Mouse (Mus musculus) liver, embryonic 15.5 days (tissue): ENCODE measurements around the gene Bank1. TPM values are rescaled to one million over a fixed set of nuclear protein-coding genes. Genes with fewer than 3 reads are reported as not detected.

ENCODE experiments used
- ATAC-seq: fragments of 200-750 bp; cut with Nextera tagmentation; 2 replicates; pipeline ENCODE4 v1.8.0; 2017; ENCODE audit warnings: moderate number of reproducible peaks, mild to moderate bottlenecking, moderate library complexity; ENCODE audit not compliant: insufficient read depth
- H3K27ac ChIP-seq: fragments of 300-500 bp; sonication (generic); replicated peaks from 2 replicates; pipeline ENCODE4 v1.5.1; 2015; ENCODE audit warnings: mild to moderate bottlenecking, inconsistent platforms
- H3K27me3 ChIP-seq: fragments of 300-500 bp; sonication (generic); 2 replicates; pipeline ENCODE4 v1.6.1; 2015; ENCODE audit warnings: mild to moderate bottlenecking, inconsistent platforms
- H3K36me3 ChIP-seq: fragments of 300-500 bp; sonication (generic); replicated peaks from 2 replicates; pipeline ENCODE4 v1.6.1; 2015; ENCODE audit warnings: moderate library complexity, mild to moderate bottlenecking, inconsistent platforms
- H3K4me1 ChIP-seq: fragments of 300-500 bp; sonication (generic); replicated peaks from 2 replicates; pipeline ENCODE4 v1.6.1; 2015; ENCODE audit warnings: inconsistent platforms
- H3K4me2 ChIP-seq: fragments of 300-500 bp; sonication (generic); 2 replicates; pipeline ENCODE4 v1.6.1; 2015; ENCODE audit warnings: moderate library complexity, mild to moderate bottlenecking, inconsistent platforms
- H3K4me3 ChIP-seq: fragments of 300-500 bp; sonication (generic); replicated peaks from 2 replicates; pipeline ENCODE4 v1.5.1; 2015; ENCODE audit warnings: mild to moderate bottlenecking, inconsistent platforms
- H3K9ac ChIP-seq: fragments of 300-500 bp; sonication (generic); 2 replicates; pipeline ENCODE4 v1.6.1; 2015; ENCODE audit warnings: moderate library complexity, mild to moderate bottlenecking, inconsistent platforms
- H3K9me3 ChIP-seq: fragments of 300-500 bp; sonication (generic); replicated peaks from 2 replicates; pipeline ENCODE4 v1.6.1; 2016; ENCODE audit warnings: inconsistent platforms
- WGBS: fragments of 180-500 bp; shearing (Covaris S2); methylation state at CpG from one replicate; pipeline ENCODE4 v1.1.7; 2015; ENCODE audit warnings: mixed read lengths; ENCODE audit not compliant: insufficient replicate concordance; 5-methylcytosine and 5-hydroxymethylcytosine counted together
- polyA plus RNA-seq: library from polyadenylated mRNA; unstranded; fragments of >200 nt; fragmentation: Nextera tagmentation; extraction: Ambion mirVana; gene quantifications from 2 replicates; pipeline ENCODE4 v1.2.1, GENCODE M21; 2015

Gene Bank1
- polyA plus RNA-seq, 1 experiment from 2014 or later, result 2.8 TPM

DNA sequence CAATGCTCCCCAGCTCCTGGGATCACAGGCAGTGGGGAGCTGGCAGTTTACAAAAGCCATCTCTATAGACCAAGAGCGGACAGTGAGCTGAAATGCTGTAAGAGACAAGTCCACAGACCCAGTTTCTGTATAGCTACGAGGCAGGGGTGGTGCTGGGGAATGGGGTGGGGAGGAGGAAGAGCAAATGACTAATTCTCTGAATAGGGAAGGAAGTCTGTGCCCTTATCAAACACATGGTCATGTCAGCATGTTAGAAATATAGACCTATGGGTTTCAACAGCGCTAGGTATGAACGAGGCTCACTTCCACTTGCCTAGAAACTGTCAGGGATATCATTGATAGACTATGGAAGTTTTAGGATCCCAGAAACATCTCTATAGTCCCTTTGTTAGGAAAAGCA is 73.0 kb downstream of the Bank1 start:
- H3K9ac ChIP-seq, result no peak overlapping the region
- no peak overlapping the region for H3K4me3 ChIP-seq
- H3K27me3 ChIP-seq, result no peaks in the 10 kb centered on the region
- no peaks in the 10 kb centered on the region for H3K9me3 ChIP-seq
- no peak for ATAC-seq
- H3K27ac ChIP-seq, result no peak overlapping the region
- WGBS, result 12% methylated on average over 4 of the region's 4 CpGs
- H3K36me3 ChIP-seq, result no peaks in the 10 kb centered on the region
- H3K4me2 ChIP-seq, result no peak overlapping the region
- H3K4me1 ChIP-seq, result no peaks in the 10 kb centered on the region

DNA sequence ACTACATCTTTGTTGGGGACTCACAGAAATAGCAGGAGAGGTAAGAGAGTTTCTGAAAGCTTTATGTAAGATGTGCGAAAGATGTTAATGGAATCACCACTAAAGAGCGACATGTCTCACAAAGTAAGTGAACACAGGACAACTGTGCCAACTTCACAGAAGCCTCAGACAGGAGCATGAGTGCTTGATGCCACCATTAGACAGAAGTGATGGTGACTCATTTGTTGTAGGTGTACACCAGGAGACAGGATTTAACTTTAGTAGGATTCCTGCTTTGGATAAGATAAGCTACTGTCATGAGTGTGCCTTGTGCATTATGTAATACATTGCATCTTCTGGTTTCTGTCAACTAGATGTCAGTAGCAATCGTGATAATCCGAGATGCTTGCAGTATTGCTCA is 74.3 kb downstream of the Bank1 start:
- no peak overlapping the region for H3K4me3 ChIP-seq
- H3K4me2 ChIP-seq, result no peak overlapping the region
- no peaks in the 10 kb centered on the region for H3K27me3 ChIP-seq
- H3K27ac ChIP-seq, result no peak overlapping the region
- H3K9ac ChIP-seq, result no peak overlapping the region
- WGBS, result 69% methylated on average over 4 of the region's 4 CpGs
- ATAC-seq, result no peak
- no peaks in the 10 kb centered on the region for H3K9me3 ChIP-seq
- no peaks in the 10 kb centered on the region for H3K36me3 ChIP-seq
- H3K4me1 ChIP-seq, result no peaks in the 10 kb centered on the region

GRCm38 (mm10) chr3:136247331-136247730 is 78.5 kb downstream of the Bank1 start:
- H3K4me1 ChIP-seq, result no peaks in the 10 kb centered on the region
- H3K36me3 ChIP-seq, result no peaks in the 10 kb centered on the region
- 55% methylated on average over 5 of the region's 5 CpGs for WGBS
- no peak overlapping the region for H3K4me2 ChIP-seq
- no peaks in the 10 kb centered on the region for H3K9me3 ChIP-seq
- no peak for ATAC-seq
- H3K4me3 ChIP-seq, result no peak overlapping the region
- no peak overlapping the region for H3K27ac ChIP-seq
- no peak overlapping the region for H3K9ac ChIP-seq
- no peaks in the 10 kb centered on the region for H3K27me3 ChIP-seq

DNA sequence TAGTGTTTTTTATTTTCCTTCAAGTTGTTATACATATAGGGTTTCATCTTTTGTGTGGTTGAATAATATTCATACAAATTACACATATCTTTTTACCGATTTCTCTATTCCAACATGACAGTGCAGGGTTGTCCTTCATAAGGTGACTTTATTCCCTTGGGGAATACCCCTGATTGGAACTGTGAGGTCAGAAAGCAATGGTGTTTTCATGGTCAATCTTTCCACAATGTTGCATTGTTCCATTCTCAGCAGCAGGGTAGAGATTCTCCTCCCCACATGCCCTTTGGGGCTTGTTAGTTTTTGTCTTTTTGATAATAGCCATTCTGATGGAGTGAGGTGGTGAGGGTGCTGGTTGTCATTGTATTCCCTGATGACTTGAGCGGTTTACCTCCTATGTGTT is 80.9 kb downstream of the Bank1 start:
- H3K36me3 ChIP-seq, result no peaks in the 10 kb centered on the region
- H3K4me1 ChIP-seq, result no peaks in the 10 kb centered on the region
- no peak overlapping the region for H3K9ac ChIP-seq
- no peaks in the 10 kb centered on the region for H3K27me3 ChIP-seq
- no peak overlapping the region for H3K27ac ChIP-seq
- no peak overlapping the region for H3K4me3 ChIP-seq
- H3K9me3 ChIP-seq, result no peaks in the 10 kb centered on the region
- WGBS, result 74% methylated on average over 2 of the region's 2 CpGs
- no peak overlapping the region for H3K4me2 ChIP-seq
- no peak for ATAC-seq

DNA sequence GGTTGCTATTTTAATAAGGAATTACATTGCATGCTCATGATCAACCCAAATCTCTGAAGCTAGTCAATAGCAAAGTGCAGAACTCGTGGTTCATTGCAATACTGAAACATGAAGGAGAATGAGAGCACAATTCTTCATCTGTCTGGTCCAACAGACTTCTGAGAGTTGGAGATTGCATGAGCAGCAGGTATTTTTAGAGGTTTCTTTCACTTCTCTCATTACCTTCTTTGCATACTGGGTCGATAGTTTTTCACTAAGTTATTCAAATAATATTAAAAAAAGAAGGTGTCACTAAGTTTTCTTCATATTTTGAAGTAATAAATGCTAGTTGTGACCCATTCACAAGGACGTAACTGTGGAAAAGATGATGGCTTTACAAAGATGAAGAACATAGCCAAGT is 87.1 kb downstream of the Bank1 start:
- Histone ChIP-seq H3K9me3 (no peaks in the 10 kb centered on the region), H3K36me3 (no peaks in the 10 kb centered on the region), H3K9ac (no peak overlapping the region), H3K4me2 (no peak overlapping the region), H3K27me3 (no peaks in the 10 kb centered on the region), H3K4me1 (no peaks in the 10 kb centered on the region), H3K27ac (no peak overlapping the region), H3K4me3 (no peak overlapping the region)
- 49% methylated on average over 3 of the region's 3 CpGs for WGBS
- no peak for ATAC-seq

DNA sequence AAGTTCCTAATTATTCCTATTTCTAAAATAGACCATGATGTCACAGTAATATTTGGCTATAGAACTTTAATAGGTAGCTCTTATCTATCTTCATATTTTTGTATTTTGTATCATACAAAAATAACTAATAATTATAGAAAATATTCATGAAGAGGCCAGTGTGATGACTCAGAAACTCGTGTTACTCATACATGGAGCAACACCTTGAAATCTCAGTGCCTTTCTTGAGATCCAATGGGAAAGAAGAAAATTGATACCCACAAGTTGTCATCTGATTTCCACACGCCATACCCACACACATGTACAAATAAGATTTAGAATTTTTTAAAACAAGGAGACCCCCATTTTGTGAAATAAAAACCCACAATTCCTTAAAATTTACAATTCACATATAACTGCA is 92.4 kb downstream of the Bank1 start:
- H3K4me1 ChIP-seq, result no peaks in the 10 kb centered on the region
- no peaks in the 10 kb centered on the region for H3K27me3 ChIP-seq
- H3K4me2 ChIP-seq, result no peak overlapping the region
- H3K9ac ChIP-seq, result no peak overlapping the region
- no peak for ATAC-seq
- H3K27ac ChIP-seq, result no peak overlapping the region
- no peaks in the 10 kb centered on the region for H3K36me3 ChIP-seq
- WGBS, result 40% methylated on average over 2 of the region's 2 CpGs
- no peaks in the 10 kb centered on the region for H3K9me3 ChIP-seq
- no peak overlapping the region for H3K4me3 ChIP-seq

DNA sequence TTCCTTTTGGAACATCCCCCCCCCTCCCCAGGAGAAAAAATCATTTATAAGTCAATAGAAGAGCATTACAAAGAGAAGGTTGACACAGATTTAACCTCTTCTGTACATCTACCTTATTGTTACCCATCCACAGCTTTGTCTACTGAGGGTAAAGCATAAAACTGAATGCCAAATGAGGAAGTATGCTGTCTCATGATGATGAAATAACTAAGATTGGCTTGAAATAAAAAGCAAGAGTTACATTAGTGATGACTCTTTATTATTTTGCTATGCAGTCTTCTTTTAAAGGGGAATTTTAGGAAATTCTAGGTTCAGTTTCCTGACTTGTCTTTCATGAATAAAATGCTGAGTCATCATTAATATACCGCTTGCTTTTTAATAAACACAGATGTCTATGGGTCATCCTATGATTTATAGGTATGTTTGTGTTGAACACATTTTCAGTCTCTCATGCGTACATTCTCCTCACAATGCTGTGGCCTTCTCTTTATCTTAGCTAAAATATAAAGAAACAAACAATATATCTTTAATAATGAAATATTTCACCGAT is 95.2 kb downstream of the Bank1 start:
- no peaks in the 10 kb centered on the region for H3K36me3 ChIP-seq
- ATAC-seq, result no peak
- H3K4me3 ChIP-seq, result no peak overlapping the region
- no peaks in the 10 kb centered on the region for H3K4me1 ChIP-seq
- no peaks in the 10 kb centered on the region for H3K27me3 ChIP-seq
- H3K27ac ChIP-seq, result no peak overlapping the region
- H3K4me2 ChIP-seq, result no peak overlapping the region
- WGBS, result 79% methylated on average over 3 of the region's 3 CpGs
- no peaks in the 10 kb centered on the region for H3K9me3 ChIP-seq
- H3K9ac ChIP-seq, result no peak overlapping the region

DNA sequence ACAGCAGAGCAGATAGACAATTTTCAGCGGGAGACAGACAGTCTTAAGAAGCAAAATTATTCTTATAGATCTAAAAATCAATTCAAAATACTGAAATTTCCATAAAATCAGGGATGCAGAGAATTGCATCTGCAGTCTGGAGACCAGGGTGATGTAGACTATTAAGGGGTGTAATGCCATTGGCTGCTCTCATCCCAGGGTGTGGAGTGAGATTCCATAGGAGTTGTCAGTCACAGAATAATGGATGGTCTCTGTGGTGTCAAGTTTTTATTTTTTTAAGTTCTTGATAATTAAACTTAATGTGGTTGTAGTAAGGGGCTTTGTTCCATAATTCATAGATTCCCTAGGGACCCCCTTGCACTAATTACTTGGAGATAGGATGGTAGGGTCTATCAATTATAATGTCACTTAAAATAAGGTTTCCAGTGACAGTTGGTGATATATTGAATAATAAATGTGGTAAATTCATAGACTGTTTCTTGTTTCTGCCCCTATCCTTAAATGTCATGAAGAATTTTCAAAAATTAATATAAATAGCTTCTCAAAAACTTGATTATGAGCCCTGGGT is 136.1 kb downstream of the Bank1 start:
- H3K4me2 ChIP-seq, result no peak overlapping the region
- no peak overlapping the region for H3K27ac ChIP-seq
- no peak overlapping the region for H3K4me3 ChIP-seq
- H3K27me3 ChIP-seq, result no peaks in the 10 kb centered on the region
- H3K4me1 ChIP-seq, result no peaks in the 10 kb centered on the region
- H3K36me3 ChIP-seq, result no peaks in the 10 kb centered on the region
- no peak overlapping the region for H3K9ac ChIP-seq
- ATAC-seq, result no peak
- no peaks in the 10 kb centered on the region for H3K9me3 ChIP-seq
- 55% methylated on average over 1 of the region's 1 CpGs for WGBS

GRCm38 (mm10) chr3:136186548-136187113 is 139.2 kb downstream of the Bank1 start:
- ATAC-seq, result no peak
- no peak overlapping the region for H3K27ac ChIP-seq
- H3K4me3 ChIP-seq, result no peak overlapping the region
- no peak overlapping the region for H3K9ac ChIP-seq
- WGBS, result 64% methylated on average over 3 of the region's 3 CpGs
- H3K9me3 ChIP-seq, result no peaks in the 10 kb centered on the region
- H3K4me1 ChIP-seq, result no peaks in the 10 kb centered on the region
- no peaks in the 10 kb centered on the region for H3K27me3 ChIP-seq
- no peaks in the 10 kb centered on the region for H3K36me3 ChIP-seq
- no peak overlapping the region for H3K4me2 ChIP-seq

GRCm38 (mm10) chr3:136171631-136172030 is 154.2 kb downstream of the Bank1 start:
- H3K36me3 ChIP-seq, result no peaks in the 10 kb centered on the region
- ATAC-seq, result no peak

DNA sequence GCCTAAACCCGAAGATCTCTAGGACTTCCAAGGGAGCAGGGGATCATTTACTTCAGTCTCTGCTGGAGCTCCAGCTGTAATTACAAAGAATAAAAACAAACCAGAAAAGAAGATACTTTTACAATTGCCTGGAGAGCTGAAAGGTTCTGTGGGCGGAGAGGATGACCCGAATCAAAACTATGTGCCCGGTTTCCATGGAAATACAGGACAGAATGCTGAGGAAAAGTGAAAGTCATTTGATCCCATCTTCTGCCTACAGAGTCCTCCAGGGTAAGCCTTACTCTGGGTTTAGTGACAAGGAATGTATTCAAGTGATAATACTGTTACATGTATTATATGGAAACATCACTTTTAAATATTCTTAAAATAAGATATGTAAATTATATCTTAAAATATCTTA is 157.8 kb downstream of the Bank1 start:
- H3K27me3 ChIP-seq, result no peaks in the 10 kb centered on the region
- no peak overlapping the region for H3K4me2 ChIP-seq
- WGBS, result 49% methylated on average over 4 of the region's 4 CpGs
- no peak overlapping the region for H3K9ac ChIP-seq
- no peaks in the 10 kb centered on the region for H3K9me3 ChIP-seq
- no peak overlapping the region for H3K4me3 ChIP-seq
- H3K27ac ChIP-seq, result no peak overlapping the region
- ATAC-seq, result no peak
- H3K36me3 ChIP-seq, result no peaks in the 10 kb centered on the region
- no peaks in the 10 kb centered on the region for H3K4me1 ChIP-seq

More at GRCm38 (mm10) chr3:136171631-136172030, 154.2 kb downstream of the Bank1 start:
- no peaks in the 10 kb centered on the region for H3K27me3 ChIP-seq
- H3K4me2 ChIP-seq, result no peak overlapping the region
- no peaks in the 10 kb centered on the region for H3K9me3 ChIP-seq
- H3K4me1 ChIP-seq, result no peaks in the 10 kb centered on the region
- no peak overlapping the region for H3K4me3 ChIP-seq
- H3K27ac ChIP-seq, result no peak overlapping the region
- no peak overlapping the region for H3K9ac ChIP-seq

GRCm38 (mm10) chr3:136166671-136167070 is 159.2 kb downstream of the Bank1 start:
- H3K36me3 ChIP-seq, result no peaks in the 10 kb centered on the region
- H3K27me3 ChIP-seq, result no peaks in the 10 kb centered on the region
- H3K4me1 ChIP-seq, result no peaks in the 10 kb centered on the region
- H3K4me2 ChIP-seq, result no peak overlapping the region
- H3K27ac ChIP-seq, result no peak overlapping the region
- no peak for ATAC-seq
- 77% methylated on average over 4 of the region's 4 CpGs for WGBS
- no peak overlapping the region for H3K4me3 ChIP-seq
- no peak overlapping the region for H3K9ac ChIP-seq
- no peaks in the 10 kb centered on the region for H3K9me3 ChIP-seq
